Mouse (Mus musculus): ENCODE data around the gene Car7.

The Car7 gene

DNA sequence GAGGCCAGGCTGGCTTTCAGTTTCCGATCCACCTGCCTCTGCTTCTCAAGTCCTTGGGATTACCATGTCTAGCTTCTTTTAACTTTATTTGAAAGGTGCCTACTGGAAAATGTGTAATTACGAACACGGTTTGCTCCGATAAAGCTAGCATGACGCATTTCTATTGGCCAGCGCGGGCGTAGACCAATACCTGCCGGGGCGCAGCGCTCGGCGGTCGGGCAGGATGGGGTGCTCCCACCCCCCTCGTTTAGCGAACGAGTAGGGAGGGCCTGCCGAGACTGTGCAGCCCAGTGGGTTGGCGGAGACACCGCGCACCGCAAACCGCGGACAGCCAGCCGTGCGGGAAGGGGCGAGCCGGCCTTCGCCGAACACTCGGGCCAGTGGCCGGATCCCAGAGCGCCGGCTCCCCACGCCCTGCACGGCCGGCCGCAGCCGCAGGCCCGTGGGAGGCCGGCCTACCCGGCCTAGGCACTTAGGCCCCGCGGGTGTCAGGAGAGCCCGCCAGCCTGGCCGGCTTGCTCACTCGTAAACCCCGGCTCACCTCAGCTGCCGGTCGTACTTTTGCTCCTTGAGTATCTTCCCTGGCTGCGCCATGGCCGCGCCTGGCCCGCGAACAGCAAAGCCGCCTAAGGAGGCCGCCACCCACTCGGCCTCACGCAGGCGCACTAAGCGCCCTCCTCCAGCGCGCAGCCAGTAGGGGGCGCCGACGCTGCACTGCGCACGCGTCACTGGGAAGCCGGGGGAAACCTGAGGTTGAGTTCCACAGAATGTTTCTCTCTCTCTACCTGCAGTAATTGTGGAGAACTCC is at the start of gene Car7, which contains the start of gene Nae1:
Gene Car7 (plus strand): TSS at position 719 of the 808 bp plus-strand sequence.
Gene Nae1 (minus strand): TSS at position 667 of the 808 bp plus-strand sequence.
- peak; percentile 93 to 96 for DNase-seq

DNA sequence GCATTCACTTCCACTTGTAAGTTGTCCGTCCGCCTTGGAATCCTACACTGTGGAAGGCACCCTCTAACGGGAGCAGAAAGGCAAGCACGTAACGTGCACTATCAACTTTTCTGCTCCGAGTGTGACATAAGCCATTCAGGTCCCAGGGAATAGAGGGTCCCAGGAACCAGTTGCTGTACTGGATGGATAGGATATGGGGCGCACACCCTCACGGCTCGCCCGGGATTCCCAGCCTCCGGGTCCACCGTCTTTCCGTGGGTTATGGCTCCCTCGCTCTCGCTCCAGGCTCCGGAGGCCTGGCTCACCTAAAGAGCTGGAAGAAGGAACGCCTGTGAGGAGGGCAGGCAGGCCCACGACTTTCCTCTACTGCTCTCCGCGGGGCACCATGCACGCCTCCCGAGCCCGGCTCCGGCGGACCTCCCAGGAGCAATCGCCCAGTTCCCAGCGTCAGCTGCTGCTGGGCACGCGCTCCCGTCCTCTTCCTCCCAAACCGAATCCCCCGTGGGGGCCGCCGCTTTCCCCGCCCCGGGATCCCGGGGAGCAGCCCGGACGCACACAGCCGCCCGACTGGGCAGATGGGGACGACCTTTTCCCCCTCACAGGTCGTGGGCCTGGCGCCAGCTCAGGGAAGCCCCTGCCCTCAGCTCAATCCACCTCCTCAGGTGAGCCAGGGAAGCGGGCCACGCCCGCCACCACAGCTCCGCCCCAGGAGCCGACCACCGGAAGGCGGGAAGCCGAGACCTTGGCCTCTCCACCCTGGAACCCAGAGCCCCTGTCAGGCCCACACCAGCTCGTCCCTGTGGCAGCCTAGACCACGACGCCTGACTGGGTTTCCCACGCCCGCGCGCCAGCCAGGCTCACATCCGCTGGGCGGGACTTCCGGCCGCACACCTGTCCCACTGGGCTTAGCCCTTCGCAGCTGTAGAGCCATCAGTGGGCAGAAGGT is 25.2 kb upstream of the Car7 start, which contains the start of gene Terb1:
Gene Terb1 (minus strand): TSS at position 850 of the 946 bp plus-strand sequence.
- peak; percentile 36 to 52 for DNase-seq

DNA sequence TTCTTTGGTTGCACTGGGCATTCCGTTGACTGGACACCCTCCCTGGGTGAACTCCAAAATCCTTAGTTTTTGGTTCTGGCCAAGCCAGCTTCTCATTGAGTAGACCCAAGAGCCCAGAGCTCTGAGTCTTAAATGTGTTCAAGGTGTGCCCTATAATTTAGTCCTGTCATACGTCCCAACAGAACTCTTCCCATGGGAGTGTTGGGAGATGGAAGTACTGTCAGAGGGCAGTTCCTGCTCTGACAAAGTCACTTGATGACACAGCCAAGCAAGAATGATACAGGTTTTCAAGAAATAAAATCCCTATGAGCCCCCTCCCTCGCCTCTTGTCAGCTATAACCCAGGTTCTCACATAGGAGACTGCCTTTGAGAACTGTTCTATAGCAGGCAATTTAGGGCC is 24.4 kb upstream of the Car7 start:
- DNase-seq = no peak

DNA sequence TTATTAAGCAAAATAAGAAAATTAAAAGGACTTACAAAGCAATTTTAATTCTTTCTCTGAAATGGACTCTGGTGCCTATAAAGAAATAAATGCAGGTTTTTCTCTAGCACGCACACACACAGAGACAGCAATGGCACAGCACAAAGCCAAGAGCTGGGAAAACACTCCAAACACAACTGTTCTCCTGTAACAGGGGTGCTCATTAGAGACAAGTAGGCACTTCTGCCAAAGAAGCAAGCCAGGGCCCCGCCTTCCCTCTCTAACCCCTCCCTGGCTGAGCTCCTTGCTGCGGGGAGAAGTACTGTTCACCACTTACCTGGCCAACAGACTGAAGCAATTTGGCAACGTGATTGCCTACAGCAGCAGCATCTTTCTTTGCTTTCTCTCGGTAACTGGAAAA is 16.6 kb upstream of the Car7 start:
- peak; percentile 56 to 77 for DNase-seq

DNA sequence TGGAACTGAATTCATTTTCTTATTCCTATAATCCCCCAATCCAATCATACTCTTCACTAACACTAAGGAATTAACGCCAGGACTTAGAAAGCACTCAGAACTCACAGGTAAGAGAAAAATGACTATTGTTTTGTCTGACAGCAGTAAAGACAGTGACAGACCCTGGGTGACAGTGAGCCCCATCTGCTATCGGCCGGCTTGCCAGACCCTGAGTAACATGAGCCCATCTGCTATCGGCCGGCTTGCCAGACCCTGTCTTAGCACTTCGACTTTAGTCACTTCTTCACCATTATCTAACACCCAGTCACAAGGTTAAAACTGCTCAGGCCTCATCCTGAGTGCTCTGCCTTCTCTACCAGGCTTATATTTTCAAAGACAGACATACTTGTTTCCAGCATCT is 4.8 kb upstream of the Car7 start:
- DNase-seq = no peak

DNA sequence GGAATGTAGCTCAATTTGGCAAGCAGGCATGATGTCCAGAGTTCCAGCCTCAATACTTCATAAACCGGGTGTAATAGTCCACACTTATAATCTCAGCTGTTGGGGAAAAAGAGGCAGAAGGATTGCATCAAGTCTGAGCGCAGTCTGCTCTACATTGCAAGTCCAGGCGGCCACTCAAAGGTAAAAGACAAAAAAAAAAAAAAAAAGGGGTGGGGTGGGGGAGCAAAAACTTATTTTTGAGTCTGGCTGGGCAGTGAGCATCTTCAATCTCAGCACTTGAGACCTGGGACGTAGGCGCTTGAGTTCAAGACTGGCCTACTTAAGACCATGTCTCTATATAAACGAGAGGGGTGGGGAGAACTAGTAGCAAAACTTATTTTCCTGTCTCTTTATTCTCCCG is 938 bp upstream of the Car7 start:
- no peak for DNase-seq

DNA sequence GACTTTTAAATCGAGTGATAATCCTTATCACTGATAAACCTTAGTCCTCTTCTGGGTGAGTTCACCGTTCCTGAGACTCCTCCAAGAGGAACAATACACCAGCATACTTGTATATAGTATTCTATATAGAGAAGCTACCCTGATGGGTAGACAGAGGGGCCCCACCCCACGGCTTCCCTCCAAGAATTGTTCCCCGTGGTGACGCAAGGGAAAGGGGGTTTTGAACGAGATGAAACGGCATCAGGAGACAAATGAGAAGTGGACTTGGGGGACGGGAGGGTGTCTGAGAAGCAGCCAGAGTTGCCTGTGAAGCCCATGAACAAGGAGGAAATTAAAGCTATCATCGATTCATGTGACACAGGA is 271 bp downstream of the Car7 start:
- DNase-seq = no peak

DNA sequence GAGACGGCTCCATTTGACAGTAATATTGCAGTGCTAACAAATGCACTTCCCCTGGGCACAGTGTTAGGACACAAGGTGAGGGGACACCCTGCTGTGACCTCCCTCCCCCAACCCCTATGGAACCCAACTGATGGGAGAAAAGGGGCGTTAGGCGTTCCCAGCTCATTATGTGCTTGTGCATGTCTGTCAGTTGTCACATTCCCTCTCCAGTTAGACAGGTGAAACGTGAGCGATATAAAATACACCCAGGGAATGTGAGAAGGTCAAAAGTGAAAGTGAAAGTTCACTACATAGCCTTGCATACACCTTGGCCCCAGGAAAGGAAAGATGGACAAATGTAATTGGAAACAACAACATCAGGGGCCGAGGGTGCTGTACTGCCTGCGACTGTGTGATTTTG is 889 bp downstream of the Car7 start:
- no peak for DNase-seq

DNA sequence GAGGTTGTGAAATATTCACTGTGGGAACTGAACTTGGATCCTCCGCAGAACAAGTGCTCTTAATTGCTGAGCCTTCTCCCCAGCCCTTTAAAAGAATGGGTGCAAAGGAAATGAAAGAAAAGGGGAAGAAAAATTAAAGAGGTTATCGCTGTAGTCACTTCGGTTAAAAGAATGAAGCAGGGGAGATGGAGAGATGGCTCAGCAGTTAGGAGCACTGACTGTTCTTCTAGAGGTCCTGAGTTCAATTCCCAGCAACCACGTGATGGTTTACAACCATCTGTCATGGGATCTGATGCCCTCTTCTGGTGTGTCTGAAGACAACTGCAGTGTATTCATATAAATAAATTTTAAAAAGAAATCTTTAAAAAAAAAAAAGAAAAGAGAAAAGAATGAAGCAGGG is 1.5 kb downstream of the Car7 start:
- DNase-seq = no peak

DNA sequence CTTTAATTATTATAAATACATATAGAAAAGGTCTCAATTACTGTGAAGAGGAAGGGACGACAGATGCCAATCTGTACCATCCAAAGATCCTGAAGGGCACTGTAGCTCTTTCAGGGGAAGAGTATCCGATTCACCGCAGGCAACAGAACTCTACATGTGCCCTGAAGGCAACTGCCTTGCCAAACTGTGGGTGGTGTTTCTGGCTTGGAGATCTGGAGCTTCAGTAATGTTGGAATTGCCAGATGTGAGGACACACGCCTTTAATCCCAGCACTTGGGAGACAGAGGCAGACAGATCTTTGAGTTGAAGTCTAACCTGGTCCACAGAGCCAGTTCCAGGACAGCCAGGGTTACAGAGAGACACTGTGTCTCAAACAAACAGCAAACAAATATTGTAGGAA is 4.4 kb downstream of the Car7 start:
- DNase-seq = no peak

DNA sequence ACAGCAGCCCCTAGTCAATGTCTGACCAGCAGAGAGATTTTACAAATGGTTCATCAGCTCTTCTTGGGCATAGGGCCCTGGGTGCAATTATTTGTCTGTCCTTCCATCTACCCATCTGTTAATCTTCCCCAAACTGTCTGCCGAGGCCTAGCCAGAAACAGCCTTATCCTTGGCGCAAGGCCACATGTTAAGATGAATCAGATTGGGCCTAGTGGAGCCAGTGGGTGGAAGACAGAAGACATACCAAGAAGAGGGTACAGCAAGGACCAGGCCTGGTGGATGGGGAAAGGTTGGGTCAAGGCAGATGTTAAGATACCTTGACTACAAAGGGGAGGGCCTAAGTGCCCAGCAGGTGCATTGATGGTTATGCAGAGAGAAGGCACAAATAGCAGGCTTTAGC is 5.1 kb downstream of the Car7 start:
- no peak for DNase-seq

DNA sequence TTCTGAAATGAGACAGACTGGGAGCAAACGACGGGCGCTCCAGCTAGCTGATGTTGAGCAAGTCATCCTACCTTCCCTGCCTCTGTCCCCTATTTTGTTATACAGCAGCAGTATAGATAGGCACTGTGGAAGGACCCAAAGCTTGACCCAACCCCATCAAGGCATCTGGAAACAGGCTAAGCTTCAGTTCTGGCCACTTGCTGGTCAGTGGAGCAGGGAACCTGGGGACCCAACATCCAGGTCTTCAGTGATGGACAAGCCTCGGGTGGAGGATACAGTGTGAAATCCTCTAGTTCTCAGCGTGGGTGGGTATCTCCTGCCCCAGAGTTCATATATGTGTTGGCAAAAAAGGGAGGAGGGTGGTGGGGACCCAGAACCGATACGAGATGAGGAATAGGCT is 5.7 kb downstream of the Car7 start:
- no peak for DNase-seq

DNA sequence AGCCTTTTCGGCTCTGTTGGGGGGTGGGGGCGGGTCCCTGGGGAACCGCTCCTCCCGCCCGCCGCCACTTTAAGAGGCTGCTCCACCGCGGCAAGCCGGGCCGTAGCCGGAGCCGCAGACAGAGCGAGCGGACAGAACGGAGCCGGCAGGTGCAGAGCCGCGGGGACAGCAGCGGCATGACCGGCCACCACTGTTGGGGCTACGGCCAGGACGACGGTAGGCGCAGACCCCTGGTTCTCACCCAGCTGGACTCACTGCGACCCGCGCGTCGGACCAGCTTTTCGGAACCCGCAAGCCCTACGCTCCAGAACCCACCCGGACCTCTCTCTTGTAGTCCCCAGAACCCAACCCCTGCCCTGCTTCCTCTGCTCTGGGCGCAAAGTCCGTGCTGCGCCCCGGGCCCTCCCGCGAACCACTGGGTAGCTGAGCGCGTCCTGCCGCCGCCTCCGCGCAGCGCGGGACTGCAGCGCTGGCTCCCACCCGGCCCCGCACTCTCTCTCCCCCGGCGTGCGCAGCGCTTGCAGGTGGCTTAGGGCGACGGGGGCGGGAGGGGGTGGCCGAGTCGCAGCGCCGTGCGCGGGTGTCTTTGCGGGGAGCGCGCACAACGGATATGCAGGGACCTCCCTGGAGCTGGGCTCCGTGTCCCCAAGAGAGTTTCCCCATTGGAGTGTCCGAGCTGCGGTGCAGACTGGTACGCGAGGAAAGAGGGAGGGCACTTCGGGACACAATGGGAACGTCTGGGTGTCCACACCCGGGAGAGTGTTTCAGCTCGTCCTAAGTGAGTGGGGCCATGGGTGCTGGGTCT is 6.4 kb downstream of the Car7 start:
- no peak for DNase-seq

DNA sequence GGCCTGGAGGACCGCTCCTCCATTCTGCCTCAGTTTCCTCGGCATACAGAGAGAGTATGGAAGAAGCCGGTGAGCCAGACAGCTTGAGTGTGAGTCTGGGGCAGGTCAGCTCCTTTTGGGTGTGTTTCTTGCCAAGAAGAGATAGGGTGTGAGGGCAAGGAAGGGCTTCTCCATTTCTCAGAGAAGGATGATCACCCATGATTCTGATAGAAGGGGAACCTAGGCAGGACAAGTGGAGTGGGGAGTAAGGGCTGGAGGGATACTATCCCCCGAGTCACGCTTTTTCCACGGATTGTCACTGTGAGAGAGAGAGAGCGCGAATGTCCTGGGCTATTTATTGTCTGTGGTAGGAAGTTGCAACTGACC is 7.0 kb downstream of the Car7 start:
- DNase-seq = no peak

DNA sequence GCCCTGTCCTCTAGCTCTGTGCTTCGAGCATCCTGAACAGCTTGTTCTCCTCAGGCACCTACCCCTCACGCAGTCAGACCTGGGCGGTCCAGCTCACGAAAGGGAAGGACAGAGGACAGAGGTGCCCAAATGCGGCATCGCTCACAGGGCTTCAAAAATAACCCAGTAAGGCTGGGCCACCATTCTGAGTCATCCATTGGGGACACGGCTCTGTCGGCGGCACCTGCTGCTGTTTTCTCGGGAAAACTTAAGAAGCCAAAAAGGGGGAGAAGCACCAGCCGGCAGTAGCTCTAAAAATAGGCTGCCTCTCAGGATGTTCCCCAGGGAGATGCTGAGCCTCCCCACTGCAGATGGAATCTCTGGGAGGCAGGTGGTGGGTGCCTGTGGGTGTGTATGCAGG is 7.7 kb downstream of the Car7 start:
- DNase-seq = no peak

DNA sequence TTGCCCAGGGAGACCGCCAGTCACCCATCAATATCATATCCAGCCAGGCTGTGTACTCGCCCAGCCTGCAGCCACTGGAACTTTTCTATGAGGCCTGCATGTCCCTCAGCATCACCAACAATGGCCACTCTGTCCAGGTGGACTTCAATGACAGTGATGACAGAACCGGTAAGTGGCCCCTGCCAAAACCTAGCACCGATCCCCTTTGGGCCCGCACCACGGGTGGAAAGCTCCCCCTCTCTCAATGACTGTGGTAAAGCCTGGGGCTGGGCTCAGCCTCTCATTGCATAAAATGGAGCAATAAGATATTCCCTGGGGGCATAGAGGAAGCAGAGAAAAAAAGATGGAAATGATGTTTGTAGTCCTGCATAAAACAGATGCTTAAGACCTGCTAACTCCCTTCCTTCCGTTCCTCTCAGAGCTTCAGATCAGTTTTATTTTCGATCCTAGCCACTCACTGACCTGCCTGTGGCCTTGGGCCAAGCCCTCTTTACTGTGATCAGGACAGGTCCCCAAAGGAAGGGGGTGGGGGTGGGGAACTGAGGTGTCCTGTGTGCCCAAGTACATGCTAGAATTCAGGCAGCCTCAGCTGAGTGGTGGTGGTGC is 9.1 kb downstream of the Car7 start:
- no peak for DNase-seq

DNA sequence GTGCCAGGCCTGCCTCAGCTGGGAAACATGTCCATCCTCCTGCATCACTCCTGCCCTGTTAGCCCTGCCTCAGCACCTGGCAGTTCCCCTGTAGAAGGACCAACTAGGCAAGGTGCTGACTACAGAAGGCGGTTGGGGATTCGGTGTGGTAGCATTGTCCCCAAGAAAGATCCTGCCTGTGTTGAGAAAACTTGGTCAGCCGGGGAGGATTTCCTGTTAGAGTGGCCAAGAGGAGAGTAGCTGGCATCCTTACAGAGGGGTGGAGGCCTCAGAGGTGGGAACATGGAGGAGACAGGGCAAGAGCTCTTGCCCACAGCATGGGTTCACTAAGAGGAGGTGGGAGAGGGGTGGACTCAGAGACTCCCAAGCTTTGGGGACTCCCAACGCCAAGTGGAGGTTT is 20.7 kb downstream of the Car7 start:
- DNase-seq = no peak

DNA sequence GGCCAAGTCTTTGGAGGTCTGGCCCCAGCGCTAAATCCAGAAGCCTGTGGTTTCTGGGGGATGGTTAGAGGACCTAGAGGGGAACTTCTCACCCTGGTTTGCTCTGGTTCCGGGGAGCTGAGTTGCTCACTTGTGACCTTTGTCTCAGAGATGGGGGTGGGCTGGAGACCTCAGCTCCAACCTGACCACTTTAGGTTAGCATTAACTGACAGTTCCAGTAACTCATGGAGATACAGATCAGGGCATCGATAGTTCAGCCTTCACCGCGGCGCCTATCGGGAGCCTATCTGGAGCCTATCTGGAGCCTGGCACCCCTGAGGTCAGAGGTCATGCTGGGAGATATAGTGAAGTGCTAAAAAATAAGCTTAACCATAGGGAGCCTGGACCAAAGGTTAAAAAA is 22.7 kb downstream of the Car7 start:
- no peak for DNase-seq

DNA sequence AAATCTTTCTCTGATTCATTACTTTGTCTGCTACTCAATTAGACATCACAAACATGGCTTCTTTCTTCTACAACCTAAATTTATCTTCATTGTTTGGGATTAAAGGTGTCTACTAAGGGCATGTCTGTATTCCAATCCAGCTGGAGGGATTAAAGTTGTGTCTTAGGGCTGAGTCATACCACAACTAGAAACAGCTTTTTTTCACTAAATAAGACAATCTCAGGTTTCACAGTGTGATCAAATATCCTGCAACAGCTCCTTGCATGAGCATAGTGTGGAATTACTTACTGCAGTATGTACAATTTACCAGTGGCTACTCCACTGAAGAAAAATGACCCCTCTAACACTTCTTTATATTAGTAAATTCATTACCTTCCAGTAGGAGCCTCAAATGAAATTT is 26.2 kb downstream of the Car7 start:
- DNase-seq = no peak

DNA sequence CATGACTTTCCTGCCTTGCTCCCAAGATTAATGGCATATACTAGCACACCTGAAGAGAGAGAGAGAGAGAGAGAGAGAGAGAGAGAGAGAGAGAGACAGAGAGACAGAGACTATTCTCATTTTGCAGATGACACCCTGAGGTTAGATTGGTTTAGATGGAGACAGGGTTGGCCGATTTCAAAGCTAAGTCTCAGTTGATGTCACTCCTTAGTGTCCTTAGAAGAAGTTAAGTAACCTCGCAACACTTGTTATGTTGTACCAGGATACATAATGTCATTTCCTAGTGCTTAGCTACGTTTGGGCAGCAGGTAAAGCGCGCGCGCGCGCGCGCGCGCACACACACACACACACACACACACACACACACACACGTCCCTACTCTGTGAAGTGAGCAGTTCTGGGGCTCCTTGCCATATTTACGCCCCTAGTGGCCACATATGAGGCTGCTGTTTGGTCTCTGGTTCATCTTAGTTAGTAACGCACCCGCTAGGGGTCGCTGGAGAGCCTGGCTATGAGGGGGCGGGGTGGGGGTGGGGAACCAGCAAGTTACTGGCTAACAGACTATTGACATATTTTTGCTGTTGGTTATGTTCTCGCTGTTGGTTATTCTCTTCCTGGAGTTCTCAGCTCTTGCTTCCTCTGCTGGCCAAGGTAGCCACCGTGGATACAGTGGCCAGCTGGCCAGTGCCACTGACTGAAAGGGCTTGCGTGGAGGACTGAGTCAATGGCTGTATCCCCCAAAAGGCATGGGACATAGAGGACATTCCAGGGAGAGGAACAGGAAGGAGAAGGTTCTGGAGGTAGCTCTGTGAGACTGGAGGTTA is 30.4 kb downstream of the Car7 start:
- peak; percentile 81 to 88 for DNase-seq

DNA sequence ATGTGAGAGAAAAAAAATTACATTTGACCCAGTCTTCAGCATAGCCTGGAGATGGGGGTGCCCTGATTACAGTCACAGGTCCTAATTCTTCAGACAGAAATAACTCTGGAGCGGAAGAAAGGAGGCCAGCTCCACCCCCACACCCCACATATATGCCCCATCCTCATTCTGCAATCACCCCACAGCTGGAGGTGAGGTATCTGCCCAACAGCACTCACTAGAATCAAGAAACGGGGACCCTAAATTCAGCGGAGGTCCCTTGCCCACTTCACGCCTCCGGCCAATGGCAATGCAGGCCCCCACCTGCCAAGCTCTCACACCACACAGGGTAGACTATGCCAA is 30.9 kb downstream of the Car7 start:
- DNase-seq = no peak

DNA sequence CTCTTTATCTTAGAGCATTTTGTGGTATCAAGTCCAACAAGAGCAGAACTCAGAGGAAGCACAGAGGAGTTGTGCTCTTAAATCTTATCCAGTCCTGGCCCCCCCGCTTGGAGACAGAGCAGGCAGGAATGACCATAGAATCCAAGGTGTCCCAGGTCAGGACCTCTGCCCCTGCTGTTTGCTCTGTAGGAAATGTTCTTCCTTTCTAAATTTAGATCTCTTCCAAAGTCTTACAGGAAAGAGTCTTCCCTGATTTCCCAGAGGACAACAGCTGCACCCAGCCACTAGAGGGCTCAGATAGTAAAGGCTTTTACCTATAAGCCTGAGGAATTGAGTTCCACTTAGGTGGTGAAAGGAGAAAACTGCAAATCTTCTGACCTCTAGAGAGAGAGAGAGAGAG is 35.1 kb downstream of the Car7 start:
- no peak for DNase-seq

All from lung, postnatal 4 days (tissue).